Mouse (Mus musculus): Measurements from ENCODE around the gene Tnfsf8.

Gene Tnfsf8

GRCm38 (mm10) chr4:63840457-63840856 lies 20.7 kb downstream of the Tnfsf8 start:
- peak in 1 of 2 experiments; percentile 23 for DNase-seq

- DNase-seq: peak; percentile 9 to 17
Observed at GRCm38 (mm10) chr4:63823136-63823535, 38.0 kb downstream of the Tnfsf8 start.

GRCm38 (mm10) chr4:63817505-63817904 lies 43.6 kb downstream of the Tnfsf8 start:
- DNase-seq: no peak

DNA sequence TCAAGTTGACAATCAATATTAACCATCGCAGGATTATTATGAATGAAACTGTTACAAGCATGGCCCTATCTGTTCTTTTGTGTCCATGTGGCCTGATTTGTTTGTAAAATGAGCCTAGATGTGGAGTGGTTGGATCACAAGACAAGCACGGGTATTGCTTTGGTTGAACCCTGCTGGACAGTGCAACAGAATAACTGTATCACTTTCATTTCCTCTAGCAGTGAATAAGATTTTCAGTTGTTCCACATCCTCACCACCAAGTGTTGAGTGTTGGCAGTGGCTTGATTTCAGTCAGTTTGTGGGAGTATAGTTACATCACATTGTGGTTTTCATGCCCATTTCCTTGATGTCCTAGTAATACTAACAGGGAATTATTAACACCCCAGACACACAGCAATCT lies 45.5 kb downstream of the Tnfsf8 start:
- DNase-seq: no peak

- DNase-seq: no peak
Observed at GRCm38 (mm10) chr4:63798083-63798482, 63.1 kb downstream of the Tnfsf8 start.

DNA sequence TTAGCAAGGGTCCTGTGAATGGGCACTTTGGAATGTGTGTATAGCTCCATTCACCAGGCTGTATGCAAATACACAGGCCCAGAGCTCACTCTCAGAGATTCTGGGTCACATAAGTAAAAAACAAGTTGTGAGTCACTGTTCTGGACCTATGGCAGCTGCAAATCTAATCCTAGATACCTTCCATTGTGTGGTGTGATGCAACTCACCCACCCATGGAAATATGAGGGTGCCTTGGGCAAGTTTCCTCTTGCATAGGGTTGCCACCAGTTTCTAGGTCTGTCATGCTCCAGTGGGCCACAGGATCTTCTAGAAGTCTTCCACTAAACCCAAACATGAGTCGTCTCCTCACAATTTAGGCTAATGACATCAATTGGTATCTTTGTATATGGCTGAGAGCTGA lies 64.6 kb downstream of the Tnfsf8 start:
- no peak for DNase-seq

DNA sequence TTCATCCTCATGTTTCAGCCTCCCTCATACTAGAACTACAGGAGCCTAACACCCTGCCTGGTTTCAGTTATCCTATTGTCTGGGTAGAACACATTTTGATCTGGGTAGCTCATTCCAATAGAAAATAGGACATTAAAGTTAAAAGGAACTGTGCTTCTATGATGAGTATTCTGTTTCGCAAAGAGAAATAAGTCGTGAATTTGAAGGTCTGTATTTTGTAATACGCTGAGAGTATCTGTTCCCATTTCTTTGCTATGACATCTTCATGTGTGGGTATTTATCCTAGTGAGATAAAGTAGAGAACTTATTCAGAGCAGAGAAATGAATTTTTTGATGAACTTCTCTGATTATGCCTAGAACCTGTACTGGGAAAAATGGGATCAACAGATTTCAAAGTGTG lies 68.8 kb downstream of the Tnfsf8 start:
- DNase-seq: no peak

GRCm38 (mm10) chr4:63785466-63785865 lies 75.7 kb downstream of the Tnfsf8 start:
- no peak for DNase-seq

DNA sequence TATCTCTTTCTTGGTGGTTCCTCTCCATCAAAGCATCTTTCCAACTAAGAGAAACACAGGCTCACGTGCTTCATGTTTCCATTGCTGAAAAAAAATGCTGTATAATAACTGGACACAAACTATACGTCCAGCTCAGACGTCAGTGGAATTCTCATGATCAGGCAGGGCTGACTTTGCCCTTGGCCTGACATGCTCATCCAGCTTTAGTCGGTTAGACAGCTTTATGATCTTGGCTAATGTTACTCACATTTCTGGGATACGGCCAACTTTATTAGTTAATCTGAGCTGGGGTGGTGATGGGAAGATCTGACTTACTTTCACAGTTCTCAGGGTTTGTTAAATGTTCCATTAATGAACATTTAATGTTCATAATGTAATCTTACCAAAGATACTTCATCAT lies 77.3 kb downstream of the Tnfsf8 start:
- DNase-seq: no peak

GRCm38 (mm10) chr4:63782970-63783613 lies 78.1 kb downstream of the Tnfsf8 start:
- DNase-seq: no peak
